Mouse (Mus musculus) liver, postnatal 0 days (tissue): ENCODE measurements around the gene Mrps14. TPM values are rescaled to one million over a fixed set of nuclear protein-coding genes. Genes with fewer than 3 reads are reported as not detected.

Source experiments
- ATAC-seq: fragments of 200-750 bp; cut with Nextera tagmentation; 2 replicates; pipeline ENCODE4 v1.8.0; 2017; ENCODE audit warnings: mild to moderate bottlenecking, moderate library complexity
- DNase-seq: peaks from one replicate; pipeline ENCODE4 v3.0.0-alpha.2; 2016
- H3K27ac ChIP-seq: fragments of 300-500 bp; sonication (generic); 2 replicates; pipeline ENCODE4 v1.5.1; 2014; ENCODE audit warnings: antibody characterized with exemption, moderate library complexity, mild to moderate bottlenecking, low read depth
- H3K27me3 ChIP-seq: fragments of 300-500 bp; sonication (generic); 2 replicates; pipeline ENCODE4 v1.6.1; 2014; ENCODE audit warnings: low read length, control low read depth, mixed read lengths; ENCODE audit not compliant: insufficient read depth
- H3K36me3 ChIP-seq: fragments of 300-500 bp; sonication (generic); replicated peaks from 2 replicates; pipeline ENCODE4 v1.6.1; 2014; ENCODE audit warnings: mild to moderate bottlenecking, control low read depth, low read length, moderate library complexity, mixed read lengths; ENCODE audit not compliant: insufficient read depth
- H3K4me1 ChIP-seq: fragments of 300-500 bp; sonication (generic); 2 replicates; pipeline ENCODE4 v1.6.1; 2014; ENCODE audit warnings: antibody characterized with exemption, mild to moderate bottlenecking, control low read depth; ENCODE audit not compliant: insufficient read depth
- H3K4me2 ChIP-seq: fragments of 300-500 bp; sonication (generic); 2 replicates; pipeline ENCODE4 v1.6.1; 2014; ENCODE audit warnings: low read depth, mild to moderate bottlenecking, low read length, moderate library complexity, mixed read lengths
- H3K4me3 ChIP-seq: fragments of 300-500 bp; sonication (generic); 2 replicates; pipeline ENCODE4 v1.5.1; 2014; ENCODE audit warnings: low read depth, low read length
- H3K9ac ChIP-seq: fragments of 300-500 bp; sonication (generic); replicated peaks from 2 replicates; pipeline ENCODE4 v1.6.1; 2014; ENCODE audit warnings: mild to moderate bottlenecking, moderate library complexity
- H3K9me3 ChIP-seq: fragments of 300-500 bp; sonication (generic); 2 replicates; pipeline ENCODE4 v1.6.1; 2016; ENCODE audit warnings: mild to moderate bottlenecking, control low read depth, low read length, mixed read lengths
- CTCF ChIP-seq: sonication (generic); IDR thresholded peaks from 2 replicates; pipeline ENCODE4 v1.5.1; 2016; ENCODE audit warnings: antibody characterized with exemption, low read depth
- EP300 ChIP-seq: IDR thresholded peaks from 2 replicates; pipeline ENCODE4 v1.6.1; 2016; ENCODE audit warnings: antibody characterized with exemption, low read depth, mild to moderate bottlenecking
- WGBS: fragments of 180-500 bp; shearing (Covaris S2); extraction: QIAGEN DNeasy Blood & Tissue Kit; methylation state at CpG from one replicate; pipeline ENCODE4 v1.1.7; 2014; ENCODE audit not compliant: insufficient replicate concordance; 5-methylcytosine and 5-hydroxymethylcytosine counted together
- polyA plus RNA-seq: library from polyadenylated mRNA; unstranded; fragments of >200 nt; fragmentation: Nextera tagmentation; extraction: Ambion mirVana; gene quantifications from 2 replicates; pipeline ENCODE4 v1.2.1, GENCODE M21; 2015

Mrps14 gene
- polyA plus RNA-seq, 1 experiment from 2014 or later: 167 TPM

DNA sequence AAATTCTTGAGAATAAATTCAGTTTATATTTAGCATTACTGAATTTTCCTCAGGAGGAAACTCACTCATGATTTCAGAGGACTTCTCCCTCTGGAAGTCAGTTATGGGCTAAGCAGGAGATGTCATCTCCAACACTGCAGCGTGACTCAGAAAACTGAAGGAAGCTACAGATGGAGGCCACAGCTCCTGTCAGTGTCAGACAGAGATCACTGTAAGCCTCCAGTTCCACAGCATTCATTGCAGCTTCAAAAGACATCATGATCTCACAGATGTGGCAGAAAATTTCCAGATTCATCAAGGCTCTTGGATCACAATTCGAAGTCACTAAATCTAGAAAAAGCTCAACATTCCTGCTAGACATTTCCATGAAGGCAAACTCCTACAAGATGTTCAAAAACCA is 43.0 kb downstream of the Mrps14 start:
- H3K4me2 ChIP-seq: no peak overlapping the region
- H3K9ac ChIP-seq: no peak overlapping the region
- H3K27ac ChIP-seq: no peak overlapping the region
- DNase-seq (no peak), ATAC-seq (no peak)
- no peaks in the 10 kb centered on the region for H3K4me1 ChIP-seq
- 0 out of 2 replicates have a peak, but pooled peaks cover 16% of the 10 kb centered on the region for H3K36me3 ChIP-seq
- H3K27me3 ChIP-seq: no peaks in the 10 kb centered on the region
- H3K9me3 ChIP-seq: no peaks in the 10 kb centered on the region
- TF ChIP-seq CTCF (no peak), EP300 (no peak)
- H3K4me3 ChIP-seq: no peak overlapping the region
- WGBS: 93% methylated on average over 2 of the region's 2 CpGs

DNA sequence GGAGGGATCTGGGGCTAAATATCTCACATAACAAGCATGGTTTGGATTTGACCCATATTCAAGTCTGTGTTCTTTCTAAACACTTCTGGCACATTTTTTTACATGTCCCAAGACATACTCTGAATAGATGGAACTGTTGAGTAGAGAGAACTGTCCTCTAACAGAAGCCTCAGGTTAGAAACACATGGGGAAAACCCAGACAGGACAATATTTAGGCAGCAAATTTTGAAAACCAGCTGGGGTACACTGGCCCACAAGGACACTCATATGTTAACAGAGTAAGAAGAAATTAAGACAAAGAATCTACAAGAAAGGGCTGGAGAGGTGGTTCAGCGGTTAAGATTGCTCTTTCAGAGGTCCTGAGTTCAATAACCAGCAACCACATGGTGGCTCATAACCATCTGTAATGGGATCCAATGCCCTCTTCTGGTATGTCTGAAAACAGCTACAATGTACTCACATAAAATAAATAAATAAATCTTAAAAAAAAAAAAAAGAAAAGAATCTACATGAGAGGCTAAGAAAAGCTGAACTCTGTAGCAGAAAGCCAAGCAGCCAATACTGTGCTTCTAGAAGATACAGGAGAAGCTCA is 43.9 kb downstream of the Mrps14 start:
- DNase-seq: no peak
- TF ChIP-seq CTCF (no peak), EP300 (no peak)
- WGBS: 90% methylated on average over 1 of the region's 1 CpGs

DNA sequence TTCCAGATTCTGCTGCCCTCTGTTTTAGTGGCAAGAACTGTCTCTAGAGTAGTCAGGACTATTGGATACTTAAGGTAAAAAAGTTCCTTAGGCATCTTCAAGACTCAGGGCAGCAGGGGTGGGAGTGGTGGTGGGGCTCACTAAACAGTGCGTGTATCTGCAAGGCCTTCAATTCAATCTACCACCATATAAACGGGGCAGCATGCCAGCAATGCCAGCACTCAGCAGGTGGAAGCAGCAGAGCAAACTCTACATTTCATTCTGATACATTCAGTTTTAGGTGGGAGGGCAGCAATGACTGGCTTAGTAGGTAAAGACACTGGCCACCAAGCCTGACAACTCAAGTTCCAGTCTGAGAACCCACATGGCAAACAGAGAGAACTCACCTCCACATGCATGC is 45.1 kb downstream of the Mrps14 start:
- no peak for DNase-seq

More for the DNA sequence above, 43.9 kb downstream of the Mrps14 start:
- Histone ChIP-seq H3K4me3 (no peak overlapping the region), H3K4me2 (no peak overlapping the region), H3K27me3 (no peaks in the 10 kb centered on the region), H3K4me1 (no peaks in the 10 kb centered on the region), H3K9me3 (no peaks in the 10 kb centered on the region), H3K36me3 (0 out of 2 replicates have a peak, but pooled peaks cover 16% of the 10 kb centered on the region), H3K27ac (no peak overlapping the region), H3K9ac (no peak overlapping the region)
- no peak for ATAC-seq

DNA sequence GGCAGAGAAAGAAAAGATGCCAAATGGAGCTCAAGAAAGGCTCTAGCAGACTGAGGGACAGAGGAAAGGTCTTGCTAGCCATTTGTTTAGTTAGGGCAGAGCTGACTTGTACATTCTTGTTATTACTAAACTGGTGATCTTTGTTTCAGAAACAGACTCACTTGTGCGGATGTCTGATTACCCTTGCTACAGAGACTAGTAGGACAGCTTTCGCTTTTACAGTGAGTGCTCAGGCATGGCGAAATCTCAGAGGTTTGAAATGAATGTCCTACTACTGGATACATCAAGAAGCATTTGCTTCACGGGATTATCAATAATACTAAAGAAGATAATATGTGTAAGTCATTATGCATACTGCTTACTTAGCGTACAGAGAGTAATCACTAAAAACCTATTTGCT is 49.7 kb downstream of the Mrps14 start:
- Histone ChIP-seq H3K4me3 (no peak overlapping the region), H3K9ac (no peak overlapping the region), H3K4me1 (no peaks in the 10 kb centered on the region), H3K27me3 (no peaks in the 10 kb centered on the region), H3K4me2 (no peak overlapping the region), H3K36me3 (0 out of 2 replicates have a peak, but pooled peaks cover 4% of the 10 kb centered on the region), H3K9me3 (no peaks in the 10 kb centered on the region), H3K27ac (no peak overlapping the region)
- TF ChIP-seq EP300 (no peak), CTCF (no peak)
- ATAC-seq (no peak), DNase-seq (no peak)
- 78% methylated on average over 5 of the region's 5 CpGs for WGBS

More for the DNA sequence above, 45.1 kb downstream of the Mrps14 start:
- Histone ChIP-seq H3K36me3 (0 out of 2 replicates have a peak, but pooled peaks cover 15% of the 10 kb centered on the region), H3K27ac (no peak overlapping the region), H3K4me1 (no peaks in the 10 kb centered on the region), H3K27me3 (no peaks in the 10 kb centered on the region), H3K4me2 (no peak overlapping the region), H3K9me3 (no peaks in the 10 kb centered on the region), H3K4me3 (no peak overlapping the region), H3K9ac (no peak overlapping the region)
- TF ChIP-seq EP300: no peak
- TF ChIP-seq CTCF: no peak
- no peak for ATAC-seq
- WGBS: 80% methylated on average over 2 of the region's 2 CpGs

DNA sequence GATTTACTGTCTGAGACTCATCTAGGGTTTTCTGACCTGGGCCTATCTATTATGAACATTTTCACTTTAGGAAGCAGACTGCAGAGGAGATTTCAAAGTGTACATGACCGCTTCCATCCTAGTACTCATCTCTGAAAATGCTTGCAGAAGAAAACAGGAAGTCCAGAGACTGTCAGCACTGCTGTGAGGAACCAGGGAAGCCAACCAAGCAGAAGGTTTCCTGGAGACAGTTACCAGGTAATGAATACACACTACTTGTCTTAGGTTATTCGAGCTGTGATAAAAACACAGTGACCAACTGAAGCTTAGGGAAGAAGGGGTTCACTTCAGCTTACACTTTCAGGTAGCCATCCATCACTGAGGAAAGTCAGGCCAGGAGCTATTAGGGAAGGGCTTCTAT is 50.9 kb downstream of the Mrps14 start:
- no peaks in the 10 kb centered on the region for H3K4me1 ChIP-seq
- peak overlapping the region; percentile 26; the same call in 1 of the 2 replicates for H3K4me3 ChIP-seq
- 0 out of 2 replicates have a peak, but pooled peaks have one; percentile 19 for ATAC-seq
- H3K27ac ChIP-seq: 0 out of 2 replicates have a peak overlapping the region, but pooled peaks have one; percentile 22
- no peak for DNase-seq
- H3K9me3 ChIP-seq: no peaks in the 10 kb centered on the region
- WGBS: 42% methylated on average over 2 of the region's 2 CpGs
- 0 out of 2 replicates have a peak, but pooled peaks cover 4% of the 10 kb centered on the region for H3K36me3 ChIP-seq
- no peak for TF ChIP-seq CTCF
- TF ChIP-seq EP300: no peak
- H3K9ac ChIP-seq: no peak overlapping the region
- H3K4me2 ChIP-seq: 0 out of 2 replicates have a peak overlapping the region, but pooled peaks have one; percentile 36
- no peaks in the 10 kb centered on the region for H3K27me3 ChIP-seq

DNA sequence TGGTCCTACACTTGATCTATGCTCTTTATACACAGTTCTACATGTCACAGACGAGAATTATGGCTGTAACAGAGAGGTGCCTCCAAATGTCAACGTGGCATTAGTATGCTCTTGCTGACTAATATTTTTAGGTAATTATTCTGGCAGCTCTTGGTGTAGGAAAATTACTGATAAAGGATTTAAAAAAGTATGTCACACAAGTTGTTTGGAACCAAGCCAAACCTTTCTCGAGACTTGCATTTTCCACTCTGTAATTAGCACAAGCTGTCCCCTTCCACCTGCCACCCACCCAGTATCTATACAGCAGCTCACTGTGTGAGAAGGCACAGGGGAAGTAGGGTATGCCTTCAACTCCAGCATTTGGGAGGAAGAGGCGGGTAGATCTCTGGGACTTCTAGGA is 51.8 kb downstream of the Mrps14 start:
- H3K4me3 ChIP-seq: peak overlapping the region; percentile 26; the same call in 1 of the 2 replicates
- no peaks in the 10 kb centered on the region for H3K4me1 ChIP-seq
- H3K9me3 ChIP-seq: no peaks in the 10 kb centered on the region
- no peak overlapping the region for H3K9ac ChIP-seq
- 0 out of 2 replicates have a peak overlapping the region, but pooled peaks have one; percentile 22 for H3K27ac ChIP-seq
- DNase-seq: no peak
- TF ChIP-seq CTCF (no peak), EP300 (no peak)
- 62% methylated on average over 4 of the region's 4 CpGs for WGBS
- H3K4me2 ChIP-seq: peak overlapping the region; percentile 36
- 0 out of 2 replicates have a peak, but pooled peaks cover 4% of the 10 kb centered on the region for H3K36me3 ChIP-seq
- H3K27me3 ChIP-seq: no peaks in the 10 kb centered on the region
- no peak for ATAC-seq
